Mouse (Mus musculus): ENCODE measurements around the gene Mov10l1.

The Mov10l1 gene

DNA sequence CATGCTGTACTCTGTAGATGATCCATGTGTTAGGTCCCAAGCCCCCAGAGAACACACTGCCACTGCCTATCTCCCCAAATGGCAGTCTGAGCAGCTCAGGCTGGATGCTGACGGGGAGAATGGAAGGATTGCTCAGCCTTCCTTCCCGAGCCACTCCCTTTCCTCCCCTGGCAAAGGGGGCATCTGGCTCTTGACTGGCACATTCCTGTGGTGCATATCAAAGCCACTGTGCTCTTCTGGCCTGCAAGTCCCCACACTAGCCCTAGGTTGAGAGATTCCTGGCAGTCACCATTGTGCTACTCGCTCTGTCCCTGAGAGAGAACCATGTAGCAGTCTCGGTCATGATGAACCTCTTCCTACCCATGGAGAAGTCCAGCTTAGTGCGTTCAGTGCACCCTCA lies 25.1 kb downstream of the Mov10l1 start:
- no peak for DNase-seq (ENCODE audit: extremely low read depth, low read depth)

DNA sequence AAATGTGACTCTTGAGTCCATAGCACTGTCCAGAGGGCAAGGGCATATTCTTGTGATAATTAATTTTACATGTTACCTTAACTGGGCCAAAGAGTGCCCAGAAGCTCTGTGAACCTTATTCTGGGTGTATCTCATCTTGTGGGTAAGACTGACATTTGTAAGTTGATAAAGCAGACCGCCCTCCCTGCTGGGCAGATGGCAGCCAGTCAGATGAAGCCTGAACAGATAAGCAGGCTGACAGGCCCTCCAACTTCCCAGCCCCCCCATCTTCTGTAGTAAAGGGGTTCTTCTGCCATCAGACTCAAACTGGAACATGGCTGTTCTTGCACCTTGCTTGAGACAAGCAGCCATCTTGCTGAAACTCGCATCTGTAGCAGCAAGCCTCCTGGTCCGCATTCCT lies 34.0 kb downstream of the Mov10l1 start:
- DNase-seq (ENCODE audit: extremely low read depth, low read depth): no peak

DNA sequence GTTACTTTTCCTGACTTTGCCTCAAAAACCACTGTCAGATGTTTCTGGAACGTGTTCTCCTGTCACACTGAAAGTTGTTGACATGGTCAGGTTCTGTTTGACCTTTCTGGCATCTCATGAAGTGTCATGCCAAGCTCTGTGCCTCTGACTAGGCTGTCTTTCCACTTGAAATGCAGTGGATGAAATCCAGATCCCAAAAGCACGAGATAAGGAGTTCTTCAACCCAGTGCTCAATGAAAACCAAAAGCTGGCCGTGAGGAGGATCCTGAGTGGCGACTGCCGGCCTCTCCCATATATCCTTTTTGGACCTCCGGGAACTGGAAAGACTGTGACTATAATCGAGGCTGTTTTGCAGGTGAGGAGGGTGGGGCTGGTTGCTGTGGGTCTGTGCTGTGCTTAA lies 37.4 kb downstream of the Mov10l1 start:
- no peak for DNase-seq (ENCODE audit: extremely low read depth, low read depth)

DNA sequence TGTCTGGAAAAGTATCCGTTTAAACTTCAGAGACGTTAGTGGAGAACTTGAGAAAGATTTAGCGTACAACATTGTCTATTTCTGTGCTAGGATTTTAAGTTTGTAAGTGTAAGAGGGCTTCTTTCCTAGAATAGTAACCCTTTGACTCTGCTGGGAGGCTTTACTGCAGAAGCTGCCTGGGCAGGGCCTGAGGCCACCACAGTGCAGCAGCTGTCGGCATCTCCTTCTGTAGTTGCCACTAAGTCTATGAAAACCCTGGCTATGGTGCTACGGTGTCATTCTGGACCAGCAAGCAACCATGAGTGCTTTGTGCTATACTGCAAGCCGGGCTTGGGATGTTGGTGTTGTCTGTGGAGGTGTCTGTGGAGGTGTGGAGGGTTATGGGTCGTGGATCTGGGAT lies 37.8 kb downstream of the Mov10l1 start:
- DNase-seq (ENCODE audit: extremely low read depth, low read depth): no peak

DNA sequence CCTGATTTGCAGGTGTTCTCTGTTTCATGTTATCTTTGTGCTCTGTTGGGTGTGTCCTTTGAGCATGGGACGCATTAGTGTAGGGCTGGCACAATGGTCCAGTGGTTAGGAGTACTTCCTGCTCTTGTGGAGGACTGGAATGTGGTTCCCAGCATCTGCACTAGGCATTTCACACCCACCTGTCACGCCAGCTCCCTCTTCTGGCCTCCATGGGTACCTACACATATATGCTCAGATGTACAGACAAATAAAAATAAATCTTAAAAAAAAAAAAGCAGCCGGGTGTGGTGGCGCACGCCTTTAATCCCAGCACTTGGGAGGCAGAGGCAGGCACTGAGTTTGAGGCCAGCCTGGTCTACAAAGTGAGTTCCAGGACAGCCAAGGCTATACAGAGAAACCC lies 61.7 kb downstream of the Mov10l1 start:
- no peak for DNase-seq (ENCODE audit: extremely low read depth, low read depth)

DNA sequence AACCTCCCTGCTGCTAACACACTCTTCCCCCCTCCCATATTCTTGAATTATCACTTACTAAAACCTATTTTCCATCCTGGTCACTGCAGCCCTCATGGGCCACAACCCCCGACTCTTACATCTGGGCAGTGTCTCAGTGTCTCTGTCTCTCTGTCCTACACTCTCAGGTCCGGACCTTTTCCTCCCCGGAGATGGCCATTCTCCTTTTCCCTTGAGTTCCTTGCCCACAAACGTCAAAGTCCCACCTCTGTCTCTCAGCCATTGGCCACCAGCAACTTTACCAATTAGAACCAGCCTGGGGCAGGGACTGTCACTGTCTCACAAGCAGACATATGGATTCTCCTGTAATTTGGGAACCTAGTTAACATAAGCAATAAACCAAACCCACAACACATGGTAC lies 63.6 kb downstream of the Mov10l1 start:
- no peak for DNase-seq (ENCODE audit: extremely low read depth, low read depth)

DNA sequence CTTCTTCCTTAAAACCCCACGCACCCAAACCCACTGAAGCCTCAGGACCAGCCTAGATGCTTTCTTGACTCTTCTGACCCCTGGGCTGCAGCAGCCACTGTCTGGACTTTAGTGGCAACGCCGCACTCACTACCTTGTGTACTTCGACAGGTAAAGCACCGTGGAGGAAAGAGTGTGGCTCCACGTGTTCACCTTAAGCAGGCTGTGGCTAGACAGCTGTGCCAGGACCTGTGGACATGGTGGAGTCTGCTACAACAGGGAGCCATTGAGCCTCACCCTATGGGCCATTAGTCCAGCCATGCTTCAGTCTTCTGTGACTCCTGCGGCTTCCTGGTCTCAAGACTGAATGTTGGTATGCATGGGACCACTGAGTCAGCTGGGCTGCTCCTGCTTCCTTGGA lies 72.0 kb downstream of the Mov10l1 start:
- DNase-seq (ENCODE audit: extremely low read depth, low read depth): no peak

DNA sequence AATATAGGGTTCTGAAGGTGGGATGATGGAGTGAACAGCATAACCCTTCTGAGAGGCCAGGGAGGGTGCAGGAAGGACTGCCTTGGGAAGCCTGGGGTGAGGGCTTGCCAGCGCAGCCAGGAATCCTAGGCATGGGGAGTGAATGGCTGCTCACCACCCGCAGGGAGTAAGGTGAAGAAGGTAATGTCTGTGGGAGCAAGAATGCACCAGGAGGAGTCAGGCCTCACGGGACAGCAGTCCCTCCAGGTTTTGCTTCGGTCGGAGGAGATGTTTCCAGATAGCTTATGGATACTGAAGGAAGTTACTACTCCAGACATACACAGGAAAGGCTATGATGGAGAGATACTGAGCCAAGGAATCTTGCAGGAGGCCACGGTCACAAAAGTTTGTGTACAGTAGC lies 76.0 kb downstream of the Mov10l1 start:
- no peak for DNase-seq (ENCODE audit: extremely low read depth, low read depth)

DNA sequence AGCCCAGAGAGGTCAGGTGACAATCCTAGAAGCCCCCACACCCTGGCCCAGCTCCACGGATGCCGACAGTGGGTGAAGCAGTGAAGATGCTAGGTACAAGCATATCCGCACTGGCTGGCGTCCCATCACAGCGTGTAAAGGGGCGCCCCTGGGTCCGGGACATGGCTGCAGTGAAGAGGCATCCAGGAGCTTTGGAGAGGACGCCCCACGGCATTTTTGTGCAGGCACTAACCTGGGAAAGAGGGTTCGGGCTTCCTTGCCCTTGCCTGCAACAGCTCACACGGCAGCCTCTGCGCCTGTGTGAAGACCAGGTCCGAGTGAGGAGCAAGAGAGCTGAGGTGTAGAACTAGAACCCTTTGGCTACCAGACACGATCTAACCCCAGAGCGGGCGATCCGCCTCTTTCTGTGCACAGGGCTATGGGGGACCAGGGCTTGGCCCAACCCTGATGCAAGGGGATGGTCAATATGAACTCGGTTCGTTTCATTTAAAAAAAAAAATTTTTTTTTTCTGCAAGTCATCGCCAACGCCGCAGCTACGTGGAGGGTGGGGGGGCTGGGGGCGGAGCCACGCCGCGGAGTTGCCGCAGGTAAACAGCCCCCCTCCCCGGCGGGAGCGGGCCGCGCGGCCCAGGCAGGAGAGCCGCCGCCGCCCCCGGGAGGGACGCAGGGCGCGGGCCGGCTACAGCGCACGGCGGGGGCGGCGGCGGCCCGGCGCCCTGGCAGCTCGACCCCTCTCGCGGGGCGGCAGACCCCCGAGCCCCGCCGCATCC lies 76.6 kb downstream of the Mov10l1 start, which contains the start of gene Panx2:
TSS of gene Panx2 (plus strand) at position 574 of the 771 bp plus-strand sequence.
- DNase-seq (ENCODE audit: extremely low read depth, low read depth): no peak

DNA sequence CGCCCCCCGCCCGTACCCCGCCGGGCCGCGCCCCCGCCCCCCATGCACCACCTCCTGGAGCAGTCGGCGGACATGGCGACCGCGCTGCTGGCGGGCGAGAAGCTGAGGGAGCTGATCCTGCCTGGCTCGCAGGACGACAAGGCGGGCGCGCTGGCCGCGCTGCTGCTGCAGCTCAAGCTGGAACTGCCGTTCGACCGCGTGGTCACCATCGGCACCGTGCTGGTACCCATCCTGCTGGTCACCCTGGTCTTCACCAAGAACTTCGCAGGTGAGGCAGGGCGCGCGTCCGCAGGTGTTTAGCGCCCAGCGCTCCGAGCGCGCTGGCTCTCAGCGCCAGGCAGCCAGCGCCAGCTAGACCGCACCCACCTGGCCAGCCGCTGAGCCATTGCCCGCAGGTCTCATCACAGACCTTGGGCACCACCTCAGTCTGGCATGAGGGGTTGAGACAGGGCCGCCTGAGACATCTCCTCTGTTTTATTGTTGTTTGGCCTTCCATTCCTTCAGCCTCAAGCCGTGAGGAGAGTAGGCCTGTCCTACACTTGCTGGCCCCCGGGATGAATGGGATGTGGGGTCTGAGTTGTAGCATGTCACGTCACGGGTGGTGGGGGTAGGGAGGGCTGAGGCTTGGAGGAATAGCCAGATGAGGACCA lies 77.4 kb downstream of the Mov10l1 start:
- no peak for DNase-seq (ENCODE audit: extremely low read depth, low read depth)

DNA sequence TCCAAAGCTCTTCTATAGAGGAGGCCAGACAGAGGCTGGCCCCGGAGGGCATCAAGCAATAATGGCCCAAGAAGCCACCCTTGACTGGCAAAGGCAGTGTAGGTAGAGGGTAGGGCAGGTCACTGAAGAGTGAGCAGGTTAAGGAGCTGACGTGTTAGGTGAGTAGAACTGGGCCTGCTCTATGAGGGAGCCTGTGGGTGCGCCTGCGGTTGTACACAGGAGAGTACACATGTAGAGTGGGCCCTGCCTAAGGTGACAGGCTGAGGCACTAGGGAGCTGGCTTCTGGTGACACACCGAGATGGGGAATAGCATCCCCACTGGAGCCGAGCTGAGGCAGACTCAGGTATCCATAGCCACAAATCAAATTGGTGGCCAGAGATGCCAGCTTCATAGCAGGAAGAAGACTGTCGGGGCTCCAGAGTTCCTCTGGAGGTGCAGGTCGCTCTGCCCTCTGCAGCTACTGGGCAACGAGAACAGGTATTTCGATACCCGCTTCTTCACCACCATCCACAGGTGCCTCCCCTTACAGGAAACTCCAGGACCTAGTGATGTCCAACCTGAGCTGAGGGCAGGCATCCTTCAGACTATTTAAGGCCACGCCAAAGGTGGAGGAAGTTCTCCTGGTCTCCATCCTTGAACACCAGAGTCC lies 78.2 kb downstream of the Mov10l1 start:
- no peak for DNase-seq (ENCODE audit: extremely low read depth, low read depth)

DNA sequence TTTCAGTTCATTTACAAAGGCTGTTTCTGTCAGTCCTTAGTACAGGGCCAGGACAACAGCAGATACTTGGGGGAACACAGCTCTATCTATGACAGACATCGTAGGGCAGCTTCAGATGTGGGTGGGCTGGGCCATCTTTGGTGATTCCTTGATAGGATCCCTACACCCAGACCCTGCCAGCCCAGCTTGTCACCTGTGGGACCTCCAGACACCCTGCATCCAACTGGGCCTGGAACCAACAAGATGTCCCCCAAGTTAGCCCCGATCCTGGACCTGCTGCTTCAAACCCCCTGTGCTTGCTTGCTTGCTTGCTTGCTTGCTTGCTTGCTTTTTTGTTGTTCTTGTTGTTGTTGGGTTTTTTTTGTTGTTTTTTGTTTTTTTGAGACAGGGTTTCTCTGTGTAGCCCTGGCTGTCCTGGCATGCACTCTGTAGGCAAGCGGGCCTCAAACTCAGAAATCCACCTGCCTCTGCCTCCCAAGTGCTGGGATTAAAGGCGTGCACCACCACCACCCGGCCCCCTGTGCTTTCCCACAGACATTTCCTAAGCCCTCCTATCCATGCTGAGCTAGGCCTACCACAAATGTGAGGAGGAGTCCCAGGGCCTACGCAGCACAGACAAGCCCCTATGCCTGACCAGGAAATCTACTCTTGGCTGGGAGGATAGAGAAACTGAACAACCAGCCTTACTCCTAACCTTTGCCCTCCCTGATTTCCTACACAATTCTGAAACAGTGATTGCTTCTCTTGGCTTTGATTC lies 79.2 kb downstream of the Mov10l1 start:
- DNase-seq (ENCODE audit: extremely low read depth, low read depth): no peak

DNA sequence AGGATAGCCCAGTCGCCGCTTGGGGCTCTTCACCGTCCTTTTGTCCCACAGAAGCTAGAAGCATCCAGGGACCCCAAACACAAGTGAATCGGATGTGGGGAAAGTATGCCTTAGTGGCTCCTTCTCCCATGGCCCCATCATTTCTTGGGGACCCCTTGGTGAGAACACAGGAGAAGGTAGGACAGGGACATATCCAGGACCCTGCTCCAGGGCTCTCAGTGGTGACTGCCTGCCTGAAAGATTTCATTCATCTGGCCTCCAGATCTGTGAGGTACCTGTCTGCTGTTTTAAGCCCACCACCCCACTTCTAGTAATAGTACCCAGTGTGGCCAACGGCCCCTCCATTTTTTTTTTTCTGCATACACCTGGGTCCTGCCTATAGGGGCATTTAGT lies 79.8 kb downstream of the Mov10l1 start:
- no peak for DNase-seq (ENCODE audit: extremely low read depth, low read depth)

DNA sequence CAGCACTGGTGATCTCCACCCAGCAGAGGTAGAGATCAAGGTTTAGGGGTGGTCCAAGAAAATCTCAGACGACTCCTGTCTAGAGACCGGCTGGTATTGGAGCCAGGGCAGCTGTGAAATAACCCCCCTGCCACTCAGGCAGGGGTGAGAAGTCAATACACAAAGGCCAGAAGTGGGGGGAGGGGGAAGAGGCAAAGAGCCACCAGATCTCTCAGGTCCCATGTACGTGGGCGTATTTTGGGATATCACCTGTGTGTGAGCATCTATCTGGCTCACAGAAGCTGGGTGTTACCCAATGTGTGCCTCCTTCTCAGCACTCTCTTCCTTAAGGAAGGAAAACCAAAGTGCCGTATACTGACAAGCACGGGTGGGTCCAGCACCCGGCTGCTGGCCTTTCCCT lies 80.3 kb downstream of the Mov10l1 start:
- no peak for DNase-seq (ENCODE audit: extremely low read depth, low read depth)

DNA sequence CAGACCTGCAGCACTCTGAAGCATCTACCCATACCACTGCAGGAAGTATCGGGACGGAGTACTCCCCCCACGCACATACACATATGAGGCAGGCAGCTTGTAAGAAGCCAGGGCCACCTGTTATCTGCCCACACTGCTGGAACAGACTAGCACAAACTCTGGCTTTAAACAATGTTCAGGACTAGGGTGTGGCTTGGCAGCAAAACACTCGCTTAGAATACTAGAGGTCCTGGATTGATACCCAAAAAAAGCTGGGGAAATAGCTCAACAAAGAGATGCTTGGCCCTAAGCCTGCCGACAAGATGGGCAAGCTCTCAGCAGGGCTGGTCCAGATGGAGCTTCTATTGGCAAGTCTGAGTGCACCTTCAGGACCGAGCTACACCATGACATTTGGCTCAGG lies 80.8 kb downstream of the Mov10l1 start:
- no peak for DNase-seq (ENCODE audit: extremely low read depth, low read depth)

DNA sequence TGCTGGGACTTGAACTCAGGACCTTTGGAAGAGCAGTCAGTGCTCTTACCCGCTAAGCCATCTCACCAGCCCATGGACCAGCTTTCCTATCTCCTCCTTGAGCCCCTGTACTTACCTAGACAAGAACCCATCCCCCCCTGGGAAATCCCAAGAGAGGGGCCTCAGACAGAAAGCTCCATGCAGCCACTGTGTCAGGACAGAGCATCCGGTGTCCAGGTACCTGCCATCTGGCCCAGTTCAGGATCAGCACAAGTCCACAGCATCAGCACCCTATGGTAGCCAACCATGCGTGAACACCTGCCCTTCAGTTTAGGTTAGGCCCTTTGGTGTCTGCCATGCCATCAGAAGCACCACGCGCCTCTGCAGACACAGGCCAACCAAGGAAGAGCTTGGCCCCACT lies 82.2 kb downstream of the Mov10l1 start:
- no peak for DNase-seq (ENCODE audit: extremely low read depth, low read depth)

DNA sequence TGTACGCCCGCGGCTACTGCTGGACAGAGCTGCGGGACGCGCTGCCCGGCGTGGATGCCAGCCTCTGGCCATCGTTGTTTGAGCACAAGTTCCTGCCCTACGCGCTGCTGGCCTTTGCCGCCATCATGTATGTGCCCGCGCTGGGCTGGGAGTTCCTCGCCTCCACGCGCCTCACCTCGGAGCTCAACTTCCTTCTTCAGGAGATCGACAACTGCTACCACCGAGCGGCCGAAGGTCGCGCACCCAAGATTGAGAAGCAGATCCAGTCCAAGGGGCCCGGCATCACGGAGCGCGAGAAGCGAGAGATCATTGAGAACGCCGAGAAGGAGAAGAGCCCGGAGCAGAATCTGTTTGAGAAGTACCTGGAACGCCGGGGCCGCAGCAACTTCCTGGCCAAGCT lies 84.9 kb downstream of the Mov10l1 start:
- DNase-seq (ENCODE audit: extremely low read depth, low read depth): no peak

DNA sequence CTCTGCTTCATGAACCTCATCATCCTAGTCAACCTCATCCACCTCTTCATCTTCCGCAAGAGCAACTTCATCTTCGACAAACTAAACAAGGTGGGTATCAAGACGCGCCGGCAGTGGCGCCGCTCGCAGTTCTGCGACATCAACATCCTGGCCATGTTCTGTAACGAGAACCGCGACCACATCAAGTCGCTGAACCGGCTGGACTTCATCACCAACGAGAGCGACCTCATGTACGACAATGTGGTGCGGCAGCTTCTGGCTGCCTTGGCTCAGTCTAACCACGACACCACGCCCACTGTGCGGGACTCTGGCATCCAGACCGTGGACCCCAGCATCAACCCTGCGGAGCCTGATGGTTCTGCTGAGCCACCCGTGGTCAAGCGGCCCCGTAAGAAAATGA lies 85.5 kb downstream of the Mov10l1 start:
- DNase-seq (ENCODE audit: extremely low read depth, low read depth): no peak

DNA sequence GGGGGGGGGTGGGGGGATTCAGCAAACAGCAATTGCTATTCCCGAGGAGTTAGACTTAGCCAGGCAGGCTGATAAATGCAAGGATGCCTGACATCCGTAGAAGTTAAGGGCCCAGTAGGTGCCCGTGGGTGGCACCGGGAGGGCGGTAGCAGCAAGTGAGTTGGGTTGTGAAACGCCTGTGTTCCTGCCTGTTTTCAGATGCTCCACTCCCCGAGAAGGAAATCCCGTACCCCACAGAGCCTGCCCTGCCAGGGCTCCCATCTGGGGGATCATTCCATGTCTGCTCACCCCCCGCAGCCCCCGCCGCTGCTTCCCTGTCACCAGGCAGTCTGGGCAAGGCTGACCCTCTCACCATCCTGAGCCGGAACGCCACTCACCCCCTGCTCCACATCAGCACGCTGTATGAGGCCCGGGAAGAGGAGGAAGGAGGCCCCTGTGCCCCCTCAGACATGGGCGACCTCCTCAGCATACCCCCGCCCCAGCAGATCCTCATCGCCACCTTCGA lies 86.7 kb downstream of the Mov10l1 start:
- no peak for DNase-seq (ENCODE audit: extremely low read depth, low read depth)

DNA sequence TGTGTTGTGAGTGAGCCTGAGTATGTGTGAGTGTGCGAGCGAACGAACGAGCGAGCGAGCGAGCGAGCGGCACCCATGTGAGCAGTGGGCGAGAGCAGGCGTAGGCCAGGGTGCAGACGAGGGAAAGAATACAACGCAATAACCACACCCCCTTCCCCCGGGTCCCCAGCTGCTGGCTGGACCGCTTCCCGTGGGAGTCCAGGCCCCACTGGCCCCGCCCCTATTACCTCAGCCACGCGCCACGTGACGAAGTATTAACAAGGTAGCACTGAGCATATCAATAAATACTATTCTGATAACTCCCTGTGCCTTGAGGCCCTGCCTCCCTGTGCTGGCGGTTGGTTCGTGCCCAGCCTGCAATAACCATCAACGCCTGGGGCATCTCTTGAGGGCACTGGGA lies 87.9 kb downstream of the Mov10l1 start:
- no peak for DNase-seq (ENCODE audit: extremely low read depth, low read depth)

DNA sequence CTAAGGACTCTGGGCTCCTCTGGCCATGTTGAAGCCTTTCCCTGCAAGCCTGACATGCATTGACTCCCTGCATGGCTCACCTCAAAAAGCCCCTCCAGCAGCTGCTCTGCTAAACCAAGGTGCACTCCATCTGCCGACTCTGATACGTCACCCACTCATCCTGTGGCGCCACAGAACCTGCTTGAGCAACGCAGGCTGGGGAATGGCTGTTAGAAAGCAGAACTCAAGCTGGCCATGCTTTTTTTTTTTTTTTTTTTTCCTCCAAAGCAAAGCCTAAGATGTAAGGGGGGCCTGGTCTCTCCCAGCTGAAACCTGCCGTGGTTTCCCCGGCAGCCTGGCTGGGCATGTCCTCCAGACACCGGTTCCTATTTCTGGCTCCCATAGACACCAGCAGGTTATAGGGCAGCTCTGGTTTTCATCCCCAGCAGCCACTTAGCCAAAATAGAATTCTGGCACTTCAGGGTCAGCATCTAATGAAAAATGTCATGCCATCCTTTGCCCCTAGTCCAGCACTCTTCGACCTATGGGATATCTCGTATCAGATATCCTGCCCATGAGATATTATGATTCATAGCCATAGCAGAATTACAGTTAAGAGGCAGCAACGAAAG lies 91.4 kb downstream of the Mov10l1 start:
- no peak for DNase-seq (ENCODE audit: extremely low read depth, low read depth)

Measured in MEL-GATA-1-ER (cell line).